Mouse (Mus musculus) midbrain, embryonic 11.5 days (tissue): ENCODE measurements around the gene Synpo2. TPM values are rescaled to one million over a fixed set of nuclear protein-coding genes. Genes with fewer than 3 reads are reported as not detected.

Experiments
- ATAC-seq: fragments of 200-750 bp; cut with Nextera tagmentation; 2 replicates; pipeline ENCODE4 v1.8.0; 2017; ENCODE audit warnings: moderate TSS enrichment, moderate library complexity; ENCODE audit not compliant: low FRiP score
- DNase-seq: peaks from one replicate; pipeline ENCODE4 v3.0.0; 2015; ENCODE audit warnings: low spot score; ENCODE audit errors: missing footprints
- H3K27ac ChIP-seq: fragments of 300-500 bp; sonication (generic); 2 replicates; pipeline ENCODE4 v1.5.1; 2014; ENCODE audit warnings: low read depth, low read length
- H3K27me3 ChIP-seq: fragments of 300-500 bp; sonication (generic); 2 replicates; pipeline ENCODE4 v1.6.1; 2014; ENCODE audit warnings: mild to moderate bottlenecking, low read length, moderate library complexity, mixed read lengths; ENCODE audit not compliant: control insufficient read depth, insufficient read depth
- H3K36me3 ChIP-seq: fragments of 300-500 bp; sonication (generic); 2 replicates; pipeline ENCODE4 v1.6.1; 2014; ENCODE audit warnings: mild to moderate bottlenecking, low read length, moderate library complexity, mixed read lengths; ENCODE audit not compliant: control insufficient read depth, insufficient read depth
- H3K4me1 ChIP-seq: fragments of 300-500 bp; sonication (generic); 2 replicates; pipeline ENCODE4 v1.6.1; 2014; ENCODE audit warnings: low read length; ENCODE audit not compliant: control insufficient read depth, insufficient read depth
- H3K4me2 ChIP-seq: fragments of 300-500 bp; sonication (generic); 2 replicates; pipeline ENCODE4 v1.6.1; 2014; ENCODE audit warnings: mild to moderate bottlenecking, moderate library complexity
- H3K4me3 ChIP-seq: fragments of 300-500 bp; sonication (generic); 2 replicates; pipeline ENCODE4 v1.5.1; 2014; ENCODE audit warnings: low read depth, low read length
- H3K9ac ChIP-seq: fragments of 300-500 bp; sonication (generic); 2 replicates; pipeline ENCODE4 v1.6.1; 2014; ENCODE audit warnings: low read length
- H3K9me3 ChIP-seq: fragments of 300-500 bp; sonication (generic); 2 replicates; pipeline ENCODE4 v1.6.1; 2016; ENCODE audit warnings: low read length; ENCODE audit not compliant: control insufficient read depth
- WGBS: fragments of 180-500 bp; shearing (Covaris S2); extraction: QIAGEN DNeasy Blood & Tissue Kit; methylation state at CpG from one replicate; pipeline ENCODE4 v1.1.7; 2014; 5-methylcytosine and 5-hydroxymethylcytosine counted together
- polyA plus RNA-seq: library from polyadenylated mRNA; unstranded; fragments of >200 nt; fragmentation: Nextera tagmentation; extraction: Ambion mirVana; gene quantifications from 2 replicates; pipeline ENCODE4 v1.2.1, GENCODE M21; 2014

The Synpo2 gene
- 4.8 and 5.2 TPM in 2 replicates for polyA plus RNA-seq

GRCm38 (mm10) chr3:123235921-123236320, at the start of gene Synpo2:
TSS of gene Synpo2 (minus strand) at chr3:123236149.
- no peaks in the 10 kb centered on the region for H3K9me3 ChIP-seq
- H3K4me2 ChIP-seq: peak within 1 kb of the TSS; percentile 78
- peak; percentile 85 for ATAC-seq
- peak within 1 kb of the TSS; percentile 40 for H3K4me3 ChIP-seq
- H3K27ac ChIP-seq: no peak within 1 kb of the TSS
- peak within 1 kb of the TSS; percentile 61 for H3K9ac ChIP-seq
- H3K27me3 ChIP-seq: peaks cover 3% of the 10 kb centered on the region
- H3K36me3 ChIP-seq: no peaks in the 10 kb centered on the region
- under 1% methylated on average over 20 of the region's 20 CpGs for WGBS
- DNase-seq: peak; percentile 92
- H3K4me1 ChIP-seq: peaks cover 4% of the 10 kb centered on the region; the same call in 1 of the 2 replicates

- no peaks in the 10 kb centered on the region for H3K4me1 ChIP-seq
- no peak overlapping the region for H3K27ac ChIP-seq
- H3K4me3 ChIP-seq: no peak overlapping the region
- H3K27me3 ChIP-seq: no peaks in the 10 kb centered on the region
- ATAC-seq (no peak), DNase-seq (no peak)
- H3K9ac ChIP-seq: no peak overlapping the region
- no peaks in the 10 kb centered on the region for H3K36me3 ChIP-seq
- H3K4me2 ChIP-seq: no peak overlapping the region
- H3K9me3 ChIP-seq: no peaks in the 10 kb centered on the region
Measured at GRCm38 (mm10) chr3:123285649-123286048, 49.7 kb upstream of the Synpo2 start.

GRCm38 (mm10) chr3:123284284-123284683, 48.3 kb upstream of the Synpo2 start:
- H3K4me2 ChIP-seq: no peak overlapping the region
- 94% methylated on average over 5 of the region's 5 CpGs for WGBS
- H3K36me3 ChIP-seq: no peaks in the 10 kb centered on the region
- no peaks in the 10 kb centered on the region for H3K9me3 ChIP-seq
- no peak overlapping the region for H3K4me3 ChIP-seq
- no peak overlapping the region for H3K27ac ChIP-seq
- H3K4me1 ChIP-seq: no peaks in the 10 kb centered on the region
- DNase-seq: no peak
- no peaks in the 10 kb centered on the region for H3K27me3 ChIP-seq
- no peak for ATAC-seq
- no peak overlapping the region for H3K9ac ChIP-seq

GRCm38 (mm10) chr3:123282866-123283615, 47.1 kb upstream of the Synpo2 start:
- Histone ChIP-seq H3K36me3 (no peaks in the 10 kb centered on the region), H3K27ac (no peak overlapping the region), H3K27me3 (no peaks in the 10 kb centered on the region), H3K4me3 (no peak overlapping the region), H3K4me2 (no peak overlapping the region), H3K9me3 (no peaks in the 10 kb centered on the region), H3K9ac (no peak overlapping the region), H3K4me1 (no peaks in the 10 kb centered on the region)
- no peak for DNase-seq
- no peak for ATAC-seq
- 87% methylated on average over 12 of the region's 12 CpGs for WGBS

- peaks cover 10% of the 10 kb centered on the region; the same call in 1 of the 2 replicates for H3K27me3 ChIP-seq
- no peaks in the 10 kb centered on the region; the same call in 1 of the 2 replicates for H3K4me1 ChIP-seq
- peak overlapping the region; percentile 91 for H3K4me2 ChIP-seq
- under 1% methylated on average over 25 of the region's 25 CpGs for WGBS
- DNase-seq (peak; percentile 95), ATAC-seq (peak; percentile 60)
- no peak overlapping the region for H3K27ac ChIP-seq
- H3K9me3 ChIP-seq: no peaks in the 10 kb centered on the region
- peak overlapping the region; percentile 49 for H3K9ac ChIP-seq
- H3K36me3 ChIP-seq: no peaks in the 10 kb centered on the region
- H3K4me3 ChIP-seq: peak overlapping the region; percentile 61
Measured at GRCm38 (mm10) chr3:123267741-123268201, 31.8 kb upstream of the Synpo2 start.

GRCm38 (mm10) chr3:123266753-123267651, 31.1 kb upstream of the Synpo2 start, which contains the start of gene Sec24d:
TSS of gene Sec24d (plus strand) at chr3:123267455.
- H3K4me2 ChIP-seq: peak within 1 kb of the TSS; percentile 91
- H3K4me3 ChIP-seq: peak within 1 kb of the TSS; percentile 61
- no peaks in the 10 kb centered on the region for H3K9me3 ChIP-seq
- peak within 1 kb of the TSS; percentile 49 for H3K9ac ChIP-seq
- WGBS: 3% methylated on average over 68 of the region's 68 CpGs
- H3K27ac ChIP-seq: no peak within 1 kb of the TSS
- no peaks in the 10 kb centered on the region for H3K36me3 ChIP-seq
- ATAC-seq: peak; percentile 89
- no peaks in the 10 kb centered on the region; the same call in 1 of the 2 replicates for H3K4me1 ChIP-seq
- peaks cover 10% of the 10 kb centered on the region; the same call in 1 of the 2 replicates for H3K27me3 ChIP-seq
- peak; percentile 96 for DNase-seq

- 60% methylated on average over 6 of the region's 6 CpGs for WGBS
- no peak overlapping the region for H3K4me2 ChIP-seq
- no peak for DNase-seq
- H3K36me3 ChIP-seq: no peaks in the 10 kb centered on the region
- no peak for ATAC-seq
- H3K9ac ChIP-seq: no peak overlapping the region
- H3K27me3 ChIP-seq: peaks cover 10% of the 10 kb centered on the region; the same call in 1 of the 2 replicates
- no peaks in the 10 kb centered on the region for H3K9me3 ChIP-seq
- H3K4me1 ChIP-seq: no peaks in the 10 kb centered on the region; the same call in 1 of the 2 replicates
- H3K27ac ChIP-seq: no peak overlapping the region
- H3K4me3 ChIP-seq: no peak overlapping the region
Measured at GRCm38 (mm10) chr3:123264706-123265105, 28.8 kb upstream of the Synpo2 start.

- Histone ChIP-seq H3K36me3 (no peaks in the 10 kb centered on the region), H3K4me1 (no peaks in the 10 kb centered on the region), H3K27ac (no peak overlapping the region), H3K4me3 (no peak overlapping the region), H3K4me2 (no peak overlapping the region), H3K27me3 (no peaks in the 10 kb centered on the region), H3K9me3 (no peaks in the 10 kb centered on the region), H3K9ac (no peak overlapping the region)
- ATAC-seq: no peak
- 86% methylated on average over 4 of the region's 4 CpGs for WGBS
- no peak for DNase-seq
Measured at GRCm38 (mm10) chr3:123258709-123259108, 22.8 kb upstream of the Synpo2 start.
